Mouse (Mus musculus) limb, embryonic 11.5 days (tissue): Measurements from ENCODE around the gene Dcaf8. TPM values are rescaled to one million over a fixed set of nuclear protein-coding genes. Genes with fewer than 3 reads are reported as not detected.

Source experiments
- ATAC-seq: fragments of 200-750 bp; cut with Nextera tagmentation; 2 replicates; pipeline ENCODE4 v1.8.0; 2017; ENCODE audit warnings: low read depth; ENCODE audit not compliant: insufficient number of reproducible peaks, low FRiP score, low TSS enrichment
- DNase-seq: peaks from one replicate; pipeline ENCODE4 v3.0.0-alpha.2; 2015; ENCODE audit warnings: low spot score
- H3K27ac ChIP-seq: fragments of 300-500 bp; sonication (generic); replicated peaks from 2 replicates; pipeline ENCODE4 v1.5.1; 2014; ENCODE audit warnings: low read depth, mild to moderate bottlenecking, low read length
- H3K27me3 ChIP-seq: fragments of 300-500 bp; sonication (generic); 2 replicates; pipeline ENCODE4 v1.6.1; 2014; ENCODE audit warnings: mild to moderate bottlenecking, low read length, mixed read lengths; ENCODE audit not compliant: control insufficient read depth, insufficient read depth
- H3K36me3 ChIP-seq: fragments of 300-500 bp; sonication (generic); 2 replicates; pipeline ENCODE4 v1.6.1; 2014; ENCODE audit warnings: mild to moderate bottlenecking, low read length, moderate library complexity, mixed read lengths; ENCODE audit not compliant: control insufficient read depth, insufficient read depth
- H3K4me1 ChIP-seq: fragments of 300-500 bp; sonication (generic); 2 replicates; pipeline ENCODE4 v1.6.1; 2014; ENCODE audit warnings: low read length, mixed read lengths; ENCODE audit not compliant: control insufficient read depth, insufficient read depth
- H3K4me2 ChIP-seq: fragments of 300-500 bp; sonication (generic); 2 replicates; pipeline ENCODE4 v1.6.1; 2014; ENCODE audit warnings: low read depth, mild to moderate bottlenecking, moderate library complexity; ENCODE audit not compliant: severe bottlenecking
- H3K4me3 ChIP-seq: fragments of 300-500 bp; sonication (generic); 2 replicates; pipeline ENCODE4 v1.5.1; 2014; ENCODE audit warnings: low read depth, low read length
- H3K9ac ChIP-seq: fragments of 300-500 bp; sonication (generic); 2 replicates; pipeline ENCODE4 v1.6.1; 2014; ENCODE audit warnings: mild to moderate bottlenecking, low read length
- H3K9me3 ChIP-seq: fragments of 300-500 bp; sonication (generic); 2 replicates; pipeline ENCODE4 v1.6.1; 2016; ENCODE audit warnings: low read length; ENCODE audit not compliant: control insufficient read depth
- WGBS: fragments of 180-500 bp; shearing (Covaris S2); extraction: QIAGEN DNeasy Blood & Tissue Kit; methylation state at CpG from one replicate; pipeline ENCODE4 v1.1.7; 2014; 5-methylcytosine and 5-hydroxymethylcytosine counted together
- polyA plus RNA-seq: library from polyadenylated mRNA; unstranded; fragments of >200 nt; fragmentation: Nextera tagmentation; extraction: Ambion mirVana; gene quantifications from 2 replicates; pipeline ENCODE4 v1.2.1, GENCODE M21; 2014

Gene Dcaf8
- polyA plus RNA-seq, 1 experiment from 2014 or later: 119 TPM

- ATAC-seq: no peak
- Histone ChIP-seq H3K27ac (peak overlapping the region; percentile 86; the same call in 1 of the 2 replicates), H3K4me1 (peaks cover 48% of the 10 kb centered on the region), H3K9ac (no peak overlapping the region), H3K4me3 (no peak overlapping the region), H3K9me3 (no peaks in the 10 kb centered on the region), H3K27me3 (no peaks in the 10 kb centered on the region), H3K4me2 (no peak overlapping the region), H3K36me3 (peaks cover 13% of the 10 kb centered on the region; the same call in 1 of the 2 replicates)
- DNase-seq: no peak
- 32% methylated on average over 14 of the region's 14 CpGs for WGBS
Measured at GRCm38 (mm10) chr1:172201967-172202880, 54.3 kb downstream of the Dcaf8 start.

GRCm38 (mm10) chr1:172202894-172203522 is 55.1 kb downstream of the Dcaf8 start:
- no peaks in the 10 kb centered on the region for H3K9me3 ChIP-seq
- H3K4me2 ChIP-seq: peak overlapping the region; percentile 1; the same call in 1 of the 2 replicates
- WGBS: 22% methylated on average over 2 of the region's 2 CpGs
- no peak overlapping the region for H3K9ac ChIP-seq
- H3K27me3 ChIP-seq: no peaks in the 10 kb centered on the region
- peak overlapping the region; percentile 86 for H3K27ac ChIP-seq
- DNase-seq: no peak
- 0 out of 2 replicates have a peak, but pooled peaks have one; percentile 19 for ATAC-seq
- no peak overlapping the region for H3K4me3 ChIP-seq
- peaks cover 10% of the 10 kb centered on the region; the same call in 1 of the 2 replicates for H3K36me3 ChIP-seq
- H3K4me1 ChIP-seq: peaks cover 50% of the 10 kb centered on the region

- WGBS: 6% methylated on average over 4 of the region's 4 CpGs
- peak overlapping the region; percentile 1; the same call in 1 of the 2 replicates for H3K4me2 ChIP-seq
- ATAC-seq (no peak), DNase-seq (no peak)
- H3K9ac ChIP-seq: no peak overlapping the region
- H3K4me1 ChIP-seq: peaks cover 50% of the 10 kb centered on the region
- no peaks in the 10 kb centered on the region for H3K27me3 ChIP-seq
- peak overlapping the region; percentile 86 for H3K27ac ChIP-seq
- no peaks in the 10 kb centered on the region for H3K9me3 ChIP-seq
- H3K36me3 ChIP-seq: peaks cover 10% of the 10 kb centered on the region; the same call in 1 of the 2 replicates
- H3K4me3 ChIP-seq: no peak overlapping the region
Measured at GRCm38 (mm10) chr1:172203566-172203965, 55.7 kb downstream of the Dcaf8 start.

GRCm38 (mm10) chr1:172204033-172204813 is 56.3 kb downstream of the Dcaf8 start:
- H3K36me3 ChIP-seq: peaks cover 10% of the 10 kb centered on the region; the same call in 1 of the 2 replicates
- H3K27ac ChIP-seq: peak overlapping the region; percentile 86
- ATAC-seq (no peak), DNase-seq (no peak)
- no peaks in the 10 kb centered on the region for H3K9me3 ChIP-seq
- H3K4me3 ChIP-seq: no peak overlapping the region
- WGBS: 20% methylated on average over 9 of the region's 9 CpGs
- H3K27me3 ChIP-seq: no peaks in the 10 kb centered on the region
- no peak overlapping the region for H3K9ac ChIP-seq
- 0 out of 2 replicates have a peak overlapping the region, but pooled peaks have one; percentile 5 for H3K4me2 ChIP-seq
- H3K4me1 ChIP-seq: peaks cover 50% of the 10 kb centered on the region

GRCm38 (mm10) chr1:172204814-172205740 is 57.2 kb downstream of the Dcaf8 start:
- H3K4me1 ChIP-seq: peaks cover 50% of the 10 kb centered on the region
- no peaks in the 10 kb centered on the region for H3K9me3 ChIP-seq
- peak overlapping the region; percentile 68 for H3K4me2 ChIP-seq
- DNase-seq (no peak), ATAC-seq (no peak)
- H3K36me3 ChIP-seq: peaks cover 7% of the 10 kb centered on the region; the same call in 1 of the 2 replicates
- peak overlapping the region; percentile 54 for H3K4me3 ChIP-seq
- no peaks in the 10 kb centered on the region for H3K27me3 ChIP-seq
- H3K27ac ChIP-seq: peak overlapping the region; percentile 43; the same call in 1 of the 2 replicates
- 44% methylated on average over 14 of the region's 15 CpGs for WGBS
- peak overlapping the region; percentile 8; the same call in 1 of the 2 replicates for H3K9ac ChIP-seq

- Histone ChIP-seq H3K27ac (no peak overlapping the region), H3K9me3 (no peaks in the 10 kb centered on the region), H3K36me3 (peaks cover 3% of the 10 kb centered on the region; the same call in 1 of the 2 replicates), H3K4me2 (peak overlapping the region; percentile 68), H3K4me3 (peak overlapping the region; percentile 54), H3K27me3 (no peaks in the 10 kb centered on the region), H3K9ac (peak overlapping the region; percentile 79), H3K4me1 (peaks cover 47% of the 10 kb centered on the region)
- DNase-seq: no peak
- WGBS: 14% methylated on average over 3 of the region's 3 CpGs
- no peak for ATAC-seq
Measured at GRCm38 (mm10) chr1:172205741-172206087, 57.8 kb downstream of the Dcaf8 start.

GRCm38 (mm10) chr1:172206141-172206917 is 58.4 kb downstream of the Dcaf8 start, which contains the start of gene Pea15a:
Gene Pea15a (minus strand): TSS chr1:172206804.
- 0% methylated on average over 37 of the region's 40 CpGs for WGBS
- Histone ChIP-seq H3K36me3 (no peaks in the 10 kb centered on the region), H3K4me3 (peak within 1 kb of the TSS; percentile 54), H3K27me3 (no peaks in the 10 kb centered on the region), H3K4me1 (peaks cover 42% of the 10 kb centered on the region), H3K27ac (peak within 1 kb of the TSS; percentile 43; the same call in 1 of the 2 replicates), H3K9ac (peak within 1 kb of the TSS; percentile 79), H3K9me3 (no peaks in the 10 kb centered on the region), H3K4me2 (peak within 1 kb of the TSS; percentile 68)
- DNase-seq (peak; percentile 84), ATAC-seq (peak; percentile 65)
